Mouse (Mus musculus) activated CD4-positive, CD25-positive, alpha-beta regulatory T cell, adult 9 weeks (primary cell): ENCODE measurements around the gene Klk1. TPM values are rescaled to one million over a fixed set of nuclear protein-coding genes. Genes with fewer than 3 reads are reported as not detected.

Source experiments
- polyA plus RNA-seq: library from polyadenylated mRNA; unstranded; fragments of 100-300 nt; shearing (Covaris generic); gene quantifications from one replicate; pipeline ENCODE4 v1.2.1, GENCODE M21; 2017

Gene Klk1
- polyA plus RNA-seq, result 1.0 TPM

DNA sequence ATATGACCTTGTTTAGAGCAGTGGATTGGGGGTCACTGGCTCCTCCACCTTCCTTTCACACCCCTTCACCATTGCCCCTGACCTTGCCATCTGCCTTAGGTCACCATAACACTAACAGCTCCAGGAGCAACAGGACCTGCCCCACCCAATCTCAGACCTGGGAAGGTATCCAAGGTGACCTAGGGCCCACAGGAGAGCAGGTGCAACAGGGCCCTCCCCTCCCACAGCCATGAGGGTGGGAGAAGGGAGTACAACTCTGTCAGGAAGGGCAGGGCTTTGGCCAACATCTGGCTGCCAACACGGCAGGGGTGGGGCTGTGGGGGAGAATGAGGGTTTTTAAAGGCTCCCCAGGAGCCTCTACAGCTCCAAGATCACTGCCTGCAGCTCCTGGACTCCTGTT is at the start of gene Klk1:
TSS of gene Klk1 (plus strand) at position 285 of the 400 bp plus-strand sequence.

DNA sequence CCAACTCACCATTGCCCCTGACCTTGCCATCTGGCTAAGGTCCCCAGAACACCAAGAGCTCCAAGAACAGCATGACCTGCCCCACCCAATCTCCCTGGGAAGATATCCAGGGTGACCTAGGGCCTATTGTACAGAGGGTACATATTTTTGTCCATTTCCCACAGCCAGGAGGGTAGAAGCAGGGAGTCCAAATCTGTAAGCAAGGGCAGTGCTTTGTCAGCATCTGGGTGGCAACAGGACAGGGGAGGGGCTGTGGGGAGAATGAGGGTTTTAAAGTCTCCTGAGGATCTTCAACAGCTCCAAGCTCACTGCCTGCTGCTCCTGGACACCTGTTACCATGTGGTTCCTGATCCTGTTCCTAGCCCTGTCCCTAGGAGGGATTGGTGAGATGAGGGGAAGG is 37.2 kb upstream of the Klk1 start, which contains the start of gene Klk1b24:
TSS of gene Klk1b24 (plus strand) at position 301 of the 400 bp plus-strand sequence.

DNA sequence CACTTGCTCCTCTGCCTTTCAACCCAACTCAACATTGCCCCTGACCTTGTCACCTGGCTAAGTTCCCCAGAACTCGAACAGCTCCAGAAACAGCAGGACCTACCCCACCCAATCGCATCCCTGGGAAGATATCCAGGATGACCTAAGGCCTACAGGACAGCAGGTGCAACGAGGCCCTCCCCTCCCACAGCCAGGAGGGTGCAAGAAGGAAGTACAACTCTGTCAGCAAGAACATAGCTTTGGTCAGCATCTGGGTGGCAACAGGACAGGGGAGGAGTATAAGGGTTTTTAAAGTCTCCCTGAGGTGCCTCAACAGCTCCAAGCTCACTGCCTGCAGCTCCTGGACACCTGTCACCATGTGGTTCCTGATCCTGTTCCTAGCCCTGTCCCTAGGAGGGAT is 27.3 kb upstream of the Klk1 start, which contains the start of gene Klk1b3:
TSS of gene Klk1b3 (plus strand) at position 301 of the 400 bp plus-strand sequence.

DNA sequence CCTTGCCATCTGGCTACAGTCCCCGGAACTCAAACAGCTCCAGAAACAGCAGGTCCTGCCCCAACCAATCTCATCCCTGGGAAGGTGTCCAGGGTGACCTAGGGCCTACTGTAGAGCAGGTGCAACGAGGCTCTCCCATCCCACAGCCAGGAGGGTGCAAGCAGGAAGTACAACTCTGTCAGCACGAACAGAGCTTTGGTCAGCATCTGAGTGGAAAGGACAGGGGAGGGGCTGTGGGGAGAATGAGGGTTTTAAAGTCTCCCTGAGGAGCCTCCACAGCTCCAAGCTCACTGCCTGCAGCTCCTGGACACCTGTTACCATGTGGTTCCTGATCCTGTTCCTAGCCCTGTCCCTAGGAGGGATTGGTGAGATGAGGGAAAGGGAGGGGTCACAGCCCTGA is 18.0 kb upstream of the Klk1 start, which contains the start of gene Klk1b4:
TSS of gene Klk1b4 (plus strand) at position 301 of the 400 bp plus-strand sequence.

DNA sequence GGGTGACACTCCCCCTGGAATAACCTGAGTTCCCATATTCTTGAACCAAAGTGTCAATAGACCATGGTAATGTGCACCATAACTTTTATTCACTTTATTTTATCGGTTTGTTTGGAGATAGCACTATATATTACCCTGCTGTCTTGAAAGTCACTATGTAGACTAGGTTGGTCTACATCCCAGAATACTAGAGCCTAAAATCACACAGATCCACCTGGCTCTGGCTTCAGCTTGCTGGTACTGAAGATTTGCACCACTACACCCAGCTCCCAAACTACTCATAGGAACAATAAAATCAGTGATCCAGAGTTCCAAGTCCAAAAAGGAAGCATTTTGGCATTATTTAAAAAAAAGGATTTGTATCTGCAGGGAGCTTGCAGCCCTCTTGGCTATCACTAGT is 9.5 kb upstream of the Klk1 start, which contains the start of gene Klk1b5:
TSS of gene Klk1b5 (plus strand) at position 301 of the 400 bp plus-strand sequence.

DNA sequence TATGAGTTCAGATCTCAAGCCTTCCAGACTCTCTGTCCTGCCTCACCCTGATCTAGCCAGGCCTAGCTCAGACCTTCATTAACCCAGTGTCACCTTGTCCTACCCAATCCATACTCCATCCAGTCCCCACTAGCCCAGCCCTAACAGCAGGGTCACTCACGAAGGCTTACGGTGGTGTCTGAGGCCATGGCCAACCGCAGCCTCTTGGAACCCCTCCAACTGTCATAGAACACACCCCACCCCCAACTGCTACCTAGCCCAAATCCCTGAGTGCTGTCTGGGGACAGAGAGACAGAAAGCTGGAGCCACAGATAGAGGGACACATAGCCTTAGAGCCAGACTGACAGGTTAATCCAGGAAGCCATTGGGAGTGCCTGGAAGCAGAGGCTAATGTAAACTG is 10.7 kb downstream of the Klk1 start, which contains the start of gene Gm36864:
TSS of gene Gm36864 (plus strand) at position 269 of the 400 bp plus-strand sequence.

DNA sequence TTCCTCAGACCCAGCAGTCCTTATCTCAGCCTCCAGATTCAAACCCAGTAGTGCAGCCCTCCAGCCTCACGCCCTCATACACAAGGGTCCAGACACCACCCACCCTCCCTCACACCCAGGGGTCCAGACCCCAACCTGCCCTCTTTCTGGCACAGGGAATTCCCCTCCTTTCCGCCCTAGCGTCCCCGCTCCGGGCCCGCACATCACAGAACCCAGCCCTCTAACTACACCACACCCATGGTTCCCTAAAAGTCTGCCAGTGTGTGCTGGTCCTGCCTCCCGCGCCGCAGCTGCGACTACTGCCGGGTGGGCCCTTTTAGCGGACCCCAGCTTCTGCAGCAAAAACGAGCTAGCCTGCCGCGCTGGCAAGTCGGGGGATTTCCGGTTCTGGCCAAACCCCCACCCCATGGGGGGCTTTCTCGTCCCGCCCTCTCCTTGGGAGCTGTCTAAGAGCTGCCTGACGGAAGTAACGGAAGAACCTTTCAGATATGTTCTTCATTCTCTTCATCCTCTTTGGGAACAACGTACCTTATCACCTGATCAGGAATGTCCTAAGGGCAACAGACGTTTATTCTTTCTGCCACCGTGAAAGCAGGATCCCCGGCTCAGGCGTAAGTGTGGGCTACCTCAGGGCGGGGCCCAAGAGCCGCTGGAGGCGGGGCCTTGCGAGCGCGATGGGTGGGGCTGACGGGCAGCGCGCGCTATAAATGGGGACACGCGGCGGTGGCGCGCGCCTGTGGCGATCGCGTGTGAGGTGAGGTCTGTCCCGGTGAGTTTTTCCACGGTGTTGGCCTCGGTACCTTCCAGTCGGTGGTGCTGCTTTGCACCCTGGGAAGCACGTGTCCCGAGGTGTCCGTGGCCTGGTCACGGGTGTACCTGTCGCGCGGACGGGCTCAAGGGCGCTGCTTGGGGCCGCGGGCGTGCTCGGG is 21.2 kb downstream of the Klk1 start, which contains the start of the genes 1700028J19Rik and 2410002F23Rik:
TSS of gene 1700028J19Rik (minus strand) at position 641 of the 929 bp plus-strand sequence.
TSS of gene 2410002F23Rik (plus strand) at position 668 of the 929 bp plus-strand sequence.

DNA sequence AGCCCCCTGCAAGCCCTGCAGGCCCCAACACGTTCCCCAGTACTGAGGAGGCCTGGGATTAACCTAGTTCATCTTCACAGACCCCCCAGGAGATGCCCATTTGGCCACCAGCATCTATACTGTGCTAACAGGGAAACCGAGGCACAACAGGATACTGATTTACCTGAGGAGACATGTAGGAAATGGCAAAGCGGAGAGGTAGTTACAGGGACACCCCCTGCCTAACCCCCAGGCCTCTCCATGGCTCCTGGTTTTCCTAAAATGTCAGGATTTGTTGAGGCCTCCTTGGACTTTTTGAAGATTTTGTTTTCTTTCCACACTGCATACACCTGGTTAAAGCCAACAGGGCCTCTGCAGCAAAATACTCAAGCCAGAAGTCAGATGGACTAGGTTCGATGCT is 32.1 kb downstream of the Klk1 start, which contains the start of gene Acp4:
TSS of gene Acp4 (minus strand) at position 101 of the 400 bp plus-strand sequence.

DNA sequence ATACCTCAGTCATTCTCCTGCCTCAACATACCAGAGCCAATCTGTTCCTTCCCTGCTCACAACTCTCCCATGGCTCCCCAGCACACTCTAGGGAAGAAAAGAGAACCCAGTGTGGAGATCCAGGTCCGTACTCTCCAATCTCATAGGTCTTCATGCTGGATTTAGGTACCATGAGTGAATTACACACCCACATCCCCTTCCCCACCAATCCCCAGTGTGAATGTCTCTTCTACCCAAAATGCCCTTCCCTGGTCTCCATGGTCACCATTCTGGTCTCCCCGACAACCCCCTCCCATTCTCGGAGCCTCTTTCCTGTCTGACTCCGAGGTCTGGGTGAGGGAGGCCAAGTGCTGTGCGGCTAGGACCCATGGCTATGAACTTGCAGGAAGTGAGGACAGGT is 36.0 kb downstream of the Klk1 start, which contains the start of gene Gm15517:
TSS of gene Gm15517 (plus strand) at position 301 of the 400 bp plus-strand sequence.

Other genes starting within 250 kb of the Klk1 start
- 0.88 TPM for gene Klk1b9, start 249.3 kb upstream of the Klk1 start, polyA plus RNA-seq
- not detected for gene Klk1b11, start 229.5 kb upstream of the Klk1 start, polyA plus RNA-seq
- not detected for gene Klk1b26, start 213.2 kb upstream of the Klk1 start, polyA plus RNA-seq
- gene Klk1b27, start 173.1 kb upstream of the Klk1 start, polyA plus RNA-seq, result 2.5 TPM
- gene Klk1b21, start 123.0 kb upstream of the Klk1 start, polyA plus RNA-seq, result not detected
- gene Klk1b22, start 112.7 kb upstream of the Klk1 start, polyA plus RNA-seq, result not detected
- gene Klk1b16, start 88.6 kb upstream of the Klk1 start, polyA plus RNA-seq, result not detected
- not detected for gene Klk1b24, start 37.1 kb upstream of the Klk1 start, polyA plus RNA-seq
- gene Klk1b3, start 27.2 kb upstream of the Klk1 start, polyA plus RNA-seq, result not detected
- gene Klk1b4, start 17.9 kb upstream of the Klk1 start, polyA plus RNA-seq, result not detected
- not detected for gene Klk1b5, start 9.4 kb upstream of the Klk1 start, polyA plus RNA-seq
- gene Gm36864, start 10.8 kb downstream of the Klk1 start, polyA plus RNA-seq, result not detected
- 2.1 TPM for gene 1700028J19Rik, start 21.3 kb downstream of the Klk1 start, polyA plus RNA-seq
- gene 2410002F23Rik, start 21.4 kb downstream of the Klk1 start, polyA plus RNA-seq, result 149 TPM
- not detected for gene Acp4, start 32.0 kb downstream of the Klk1 start, polyA plus RNA-seq
- gene Gm15517, start 36.1 kb downstream of the Klk1 start, polyA plus RNA-seq, result not detected
- gene Clec11a, start 81.5 kb downstream of the Klk1 start, polyA plus RNA-seq, result 0.43 TPM
- gene Shank1, start 84.9 kb downstream of the Klk1 start, polyA plus RNA-seq, result 0.15 TPM
- gene Syt3, start 158.7 kb downstream of the Klk1 start, polyA plus RNA-seq, result 0.22 TPM
- not detected for gene 1700008O03Rik, start 160.5 kb downstream of the Klk1 start, polyA plus RNA-seq
- gene Lrrc4b, start 203.7 kb downstream of the Klk1 start, polyA plus RNA-seq, result not detected
- not detected for gene Aspdh, start 240.0 kb downstream of the Klk1 start, polyA plus RNA-seq
- gene Josd2, start 242.6 kb downstream of the Klk1 start, polyA plus RNA-seq, result 128 TPM